Mouse (Mus musculus): Measurements from ENCODE around the gene Tmem52b. TPM values are rescaled to one million over a fixed set of nuclear protein-coding genes. Genes with fewer than 3 reads are reported as not detected.

The Tmem52b gene
- polyA plus RNA-seq, 1 experiment: not detected

DNA sequence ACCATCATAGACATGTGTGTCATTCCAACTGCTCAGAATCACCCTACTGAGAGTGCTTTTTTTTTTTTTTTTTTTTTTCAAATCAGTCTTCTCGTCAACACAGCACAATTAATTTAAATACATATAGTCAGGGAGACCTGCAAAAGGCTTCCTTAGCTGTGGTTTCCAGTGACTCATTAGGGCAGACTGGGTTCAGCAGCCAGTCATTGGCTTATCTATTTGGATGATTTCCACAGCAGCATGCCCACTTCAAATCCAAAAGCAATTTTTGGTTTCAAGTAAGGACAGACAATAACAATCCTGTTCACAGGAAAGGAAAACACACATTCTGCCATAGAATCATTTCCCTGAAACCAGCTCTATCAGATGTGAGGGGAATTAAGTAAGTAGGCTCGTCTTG, 2.0 kb downstream of the Tmem52b start:
- no peaks in the 10 kb centered on the region for H3K4me1 ChIP-seq (ENCODE audit: control insufficient read depth, insufficient read depth, insufficient read length)
- 70% methylated on average over 2 of the region's 2 CpGs for WGBS

DNA sequence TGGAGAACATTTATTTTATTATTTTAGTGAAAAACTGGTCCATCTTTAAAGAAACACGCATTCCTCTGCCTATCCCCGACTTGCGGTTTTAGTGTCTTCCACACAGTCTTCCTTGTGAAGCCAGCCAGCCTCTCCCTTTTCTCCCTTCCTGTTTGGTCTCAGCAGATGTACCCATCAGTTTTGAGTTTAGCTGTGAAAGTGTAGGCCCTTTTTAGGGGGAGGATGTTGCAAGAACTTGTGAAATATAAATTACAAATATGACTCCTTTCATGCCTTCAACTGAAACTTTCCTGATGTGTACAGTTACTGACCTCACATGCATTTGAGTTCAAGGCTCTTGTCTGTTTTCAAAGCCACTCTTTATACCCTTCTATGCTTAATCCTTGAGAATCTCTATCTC, 2.7 kb downstream of the Tmem52b start:
- DNase-seq (ENCODE audit: low read depth in 1 of 2, low spot score in 2 of 2): no peak
- H3K36me3 ChIP-seq (ENCODE audit: control insufficient read depth, insufficient read depth, low read length): no peaks in the 10 kb centered on the region
- TF ChIP-seq POLR2A (IDR thresholded peaks at IDR 0.05; ENCODE audit: low read depth, low read length) (no peak), CTCF (IDR thresholded peaks at IDR 0.05; ENCODE audit: extremely low read depth, insufficient read depth, insufficient read length, insufficient replicate concordance) (no peak)
- no peaks in the 10 kb centered on the region for H3K27me3 ChIP-seq (ENCODE audit: control insufficient read depth, insufficient read depth, low read length)
- 81% methylated on average over 3 of the region's 3 CpGs for WGBS
- no peak overlapping the region for H3K4me3 ChIP-seq (ENCODE audit: extremely low read depth, insufficient read depth, insufficient read length)
- no peak overlapping the region for H3K27ac ChIP-seq (ENCODE audit: insufficient read depth, low read length)
- H3K4me1 ChIP-seq (ENCODE audit: control insufficient read depth, insufficient read depth, insufficient read length): no peaks in the 10 kb centered on the region

More for the DNA sequence above, 2.0 kb downstream of the Tmem52b start:
- no peak for DNase-seq (ENCODE audit: low read depth in 1 of 2, low spot score in 2 of 2)
- H3K4me3 ChIP-seq (ENCODE audit: extremely low read depth, insufficient read depth, insufficient read length): no peak overlapping the region
- no peak overlapping the region for H3K27ac ChIP-seq (ENCODE audit: insufficient read depth, low read length)
- H3K36me3 ChIP-seq (ENCODE audit: control insufficient read depth, insufficient read depth, low read length): no peaks in the 10 kb centered on the region
- no peaks in the 10 kb centered on the region for H3K27me3 ChIP-seq (ENCODE audit: control insufficient read depth, insufficient read depth, low read length)
- TF ChIP-seq CTCF (IDR thresholded peaks at IDR 0.05; ENCODE audit: extremely low read depth, insufficient read depth, insufficient read length, insufficient replicate concordance) (no peak), POLR2A (IDR thresholded peaks at IDR 0.05; ENCODE audit: low read depth, low read length) (no peak)

DNA sequence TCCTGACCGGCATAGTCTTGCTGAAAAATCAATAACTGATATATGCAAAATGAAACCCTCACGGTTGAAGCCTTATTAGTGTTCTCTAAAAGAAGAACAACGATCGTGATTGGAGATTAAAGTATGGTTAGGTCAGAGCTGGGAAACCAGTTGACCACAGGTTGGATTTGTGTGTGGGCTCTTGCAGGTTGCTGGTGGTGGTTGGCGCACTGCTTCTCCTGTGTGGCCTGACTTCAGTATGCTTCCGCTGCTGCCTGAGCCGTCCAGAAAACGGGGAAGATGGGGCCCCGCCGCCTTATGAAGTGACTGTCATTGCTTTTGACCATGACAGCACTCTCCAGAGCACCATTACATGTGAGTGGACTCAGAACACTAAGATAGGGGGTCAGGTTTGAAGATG, 4.0 kb downstream of the Tmem52b start:
- no peak for DNase-seq (ENCODE audit: low read depth in 1 of 2, low spot score in 2 of 2)
- H3K36me3 ChIP-seq (ENCODE audit: control insufficient read depth, insufficient read depth, low read length): no peaks in the 10 kb centered on the region
- 76% methylated on average over 10 of the region's 10 CpGs for WGBS
- no peaks in the 10 kb centered on the region for H3K4me1 ChIP-seq (ENCODE audit: control insufficient read depth, insufficient read depth, insufficient read length)
- H3K4me3 ChIP-seq (ENCODE audit: extremely low read depth, insufficient read depth, insufficient read length): no peak overlapping the region
- no peak for TF ChIP-seq POLR2A (IDR thresholded peaks at IDR 0.05; ENCODE audit: low read depth, low read length)
- TF ChIP-seq CTCF (IDR thresholded peaks at IDR 0.05; ENCODE audit: extremely low read depth, insufficient read depth, insufficient read length, insufficient replicate concordance): no peak
- H3K27me3 ChIP-seq (ENCODE audit: control insufficient read depth, insufficient read depth, low read length): no peaks in the 10 kb centered on the region
- no peak overlapping the region for H3K27ac ChIP-seq (ENCODE audit: insufficient read depth, low read length)

DNA sequence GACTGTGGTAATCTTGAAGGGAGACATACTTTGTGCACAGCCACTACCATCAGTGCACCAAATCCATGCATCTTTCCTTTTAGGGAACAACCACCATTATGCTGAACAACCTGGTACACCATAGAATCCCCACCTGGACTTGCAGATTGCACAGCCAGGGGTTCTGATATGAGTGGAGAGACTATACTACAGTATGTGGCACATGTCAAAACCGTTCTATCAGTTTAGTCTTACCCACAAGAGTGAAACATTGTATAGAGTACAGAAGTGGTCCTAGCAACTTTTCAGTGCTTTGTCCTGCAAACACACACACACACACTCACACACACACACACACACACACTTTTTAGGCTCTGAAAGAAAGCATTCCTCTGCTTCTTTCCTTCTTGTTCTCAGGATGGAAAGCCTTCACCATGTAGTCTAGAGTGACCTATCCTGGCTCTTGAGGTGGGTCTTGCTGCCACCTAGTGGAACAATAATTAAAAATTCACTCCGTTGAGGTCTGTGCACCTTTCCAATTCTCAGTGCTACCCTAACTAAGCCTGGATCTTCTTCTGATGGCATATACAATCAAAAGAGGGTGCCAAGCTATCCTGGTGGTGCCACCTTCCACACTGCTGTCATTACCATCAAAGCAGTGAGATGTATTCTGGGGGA, 5.5 kb downstream of the Tmem52b start:
- no peak for DNase-seq (ENCODE audit: low read depth in 1 of 2, low spot score in 2 of 2)
- no peak overlapping the region for H3K4me3 ChIP-seq (ENCODE audit: extremely low read depth, insufficient read depth, insufficient read length)
- no peak overlapping the region for H3K27ac ChIP-seq (ENCODE audit: insufficient read depth, low read length)
- H3K36me3 ChIP-seq (ENCODE audit: control insufficient read depth, insufficient read depth, low read length): no peaks in the 10 kb centered on the region
- TF ChIP-seq POLR2A (IDR thresholded peaks at IDR 0.05; ENCODE audit: low read depth, low read length): no peak
- peak; percentile 24; the same call in 1 of the 2 replicates for TF ChIP-seq CTCF (IDR thresholded peaks at IDR 0.05; ENCODE audit: extremely low read depth, insufficient read depth, insufficient read length, insufficient replicate concordance)
- WGBS: 47% methylated on average over 2 of the region's 2 CpGs
- H3K27me3 ChIP-seq (ENCODE audit: control insufficient read depth, insufficient read depth, low read length): no peaks in the 10 kb centered on the region
- H3K4me1 ChIP-seq (ENCODE audit: control insufficient read depth, insufficient read depth, insufficient read length): no peaks in the 10 kb centered on the region

DNA sequence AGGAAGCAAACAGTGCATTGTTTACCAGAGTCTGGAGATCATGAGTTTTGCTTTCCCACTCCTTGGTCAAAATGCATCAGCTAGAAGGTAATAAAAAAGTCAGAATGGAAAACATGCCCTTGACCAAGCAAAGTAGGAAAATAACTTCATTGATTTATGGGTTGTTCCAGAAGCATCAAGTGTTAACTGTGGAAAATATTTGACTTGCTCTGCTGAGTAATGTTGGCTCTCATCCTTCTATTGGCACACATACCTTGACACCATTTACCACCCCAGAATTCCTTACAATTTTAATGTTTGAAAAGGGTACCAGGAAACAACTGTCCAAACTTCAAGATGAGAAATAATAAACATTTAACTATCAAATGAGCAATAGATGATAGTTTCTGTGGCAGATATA, 13.7 kb downstream of the Tmem52b start:
- no peak overlapping the region for H3K4me3 ChIP-seq (ENCODE audit: extremely low read depth, insufficient read depth, insufficient read length)
- H3K36me3 ChIP-seq (ENCODE audit: control insufficient read depth, insufficient read depth, low read length): no peaks in the 10 kb centered on the region
- TF ChIP-seq CTCF (IDR thresholded peaks at IDR 0.05; ENCODE audit: extremely low read depth, insufficient read depth, insufficient read length, insufficient replicate concordance) (no peak), POLR2A (IDR thresholded peaks at IDR 0.05; ENCODE audit: low read depth, low read length) (no peak)
- no peak for DNase-seq (ENCODE audit: low read depth in 1 of 2, low spot score in 2 of 2)
- H3K4me1 ChIP-seq (ENCODE audit: control insufficient read depth, insufficient read depth, insufficient read length): no peaks in the 10 kb centered on the region
- H3K27me3 ChIP-seq (ENCODE audit: control insufficient read depth, insufficient read depth, low read length): no peaks in the 10 kb centered on the region
- H3K27ac ChIP-seq (ENCODE audit: insufficient read depth, low read length): no peak overlapping the region

DNA sequence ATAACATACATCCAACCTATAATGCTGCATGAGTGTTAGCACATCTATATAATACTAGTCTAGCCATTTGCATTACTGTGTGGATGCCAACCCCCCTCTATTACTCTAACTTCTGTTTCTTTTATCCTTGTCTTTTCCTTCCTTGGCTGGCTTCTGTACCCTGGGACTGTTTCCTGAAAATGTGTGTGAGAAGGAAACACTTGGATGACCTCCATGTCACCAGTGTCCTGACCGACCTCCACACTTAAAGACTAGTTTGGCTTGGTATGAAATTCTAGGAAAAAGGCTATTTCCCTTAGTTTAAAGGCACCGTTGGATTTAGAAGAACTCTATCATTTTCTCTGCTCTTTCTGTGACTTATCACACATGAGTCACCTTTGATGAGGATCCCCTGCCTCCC, 15.1 kb downstream of the Tmem52b start:
- Histone ChIP-seq H3K27me3 (ENCODE audit: control insufficient read depth, insufficient read depth, low read length) (no peaks in the 10 kb centered on the region), H3K4me3 (ENCODE audit: extremely low read depth, insufficient read depth, insufficient read length) (no peak overlapping the region), H3K27ac (ENCODE audit: insufficient read depth, low read length) (no peak overlapping the region), H3K36me3 (ENCODE audit: control insufficient read depth, insufficient read depth, low read length) (no peaks in the 10 kb centered on the region), H3K4me1 (ENCODE audit: control insufficient read depth, insufficient read depth, insufficient read length) (no peaks in the 10 kb centered on the region)
- no peak for DNase-seq (ENCODE audit: low read depth in 1 of 2, low spot score in 2 of 2)
- TF ChIP-seq CTCF (IDR thresholded peaks at IDR 0.05; ENCODE audit: extremely low read depth, insufficient read depth, insufficient read length, insufficient replicate concordance): no peak
- TF ChIP-seq POLR2A (IDR thresholded peaks at IDR 0.05; ENCODE audit: low read depth, low read length): no peak
- 86% methylated on average over 2 of the region's 2 CpGs for WGBS

DNA sequence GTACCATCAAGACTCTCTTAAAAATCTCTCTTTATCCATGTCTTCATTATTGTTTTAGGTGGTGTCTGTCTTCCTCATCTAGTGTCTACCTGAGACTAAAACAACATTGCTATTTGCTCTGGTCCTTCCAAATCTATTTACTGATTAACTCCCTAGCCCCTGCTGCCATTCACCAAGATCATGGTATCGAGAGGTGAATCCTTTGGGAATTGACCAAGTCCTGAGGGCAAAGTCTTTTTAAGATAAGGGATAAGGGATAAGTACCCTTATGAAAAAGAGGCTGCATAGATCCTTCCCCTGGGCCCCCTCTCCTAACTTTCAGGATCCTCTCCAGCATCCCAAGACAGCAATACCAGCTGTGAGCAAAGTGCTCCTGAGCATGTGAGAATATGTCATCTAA, 17.2 kb downstream of the Tmem52b start:
- Histone ChIP-seq H3K36me3 (ENCODE audit: control insufficient read depth, insufficient read depth, low read length) (no peaks in the 10 kb centered on the region), H3K27ac (ENCODE audit: insufficient read depth, low read length) (no peak overlapping the region), H3K4me1 (ENCODE audit: control insufficient read depth, insufficient read depth, insufficient read length) (no peaks in the 10 kb centered on the region), H3K27me3 (ENCODE audit: control insufficient read depth, insufficient read depth, low read length) (no peaks in the 10 kb centered on the region), H3K4me3 (ENCODE audit: extremely low read depth, insufficient read depth, insufficient read length) (no peak overlapping the region)
- DNase-seq (ENCODE audit: low read depth in 1 of 2, low spot score in 2 of 2): no peak
- WGBS: 93% methylated on average over 1 of the region's 1 CpGs
- TF ChIP-seq POLR2A (IDR thresholded peaks at IDR 0.05; ENCODE audit: low read depth, low read length): no peak

Data from spleen, adult 2 months (tissue).